Mouse (Mus musculus) kidney, embryonic 15.5 days (tissue): ENCODE results near the gene Ptges2. TPM values are rescaled to one million over a fixed set of nuclear protein-coding genes. Genes with fewer than 3 reads are reported as not detected.

Experiments
- ATAC-seq: fragments of 200-750 bp; cut with Nextera tagmentation; replicated peaks from 2 replicates; pipeline ENCODE4 v1.8.0; 2017; ENCODE audit warnings: moderate TSS enrichment; ENCODE audit not compliant: low FRiP score
- H3K27ac ChIP-seq: fragments of 300-500 bp; sonication (generic); 2 replicates; pipeline ENCODE4 v1.5.1; 2015; ENCODE audit warnings: mild to moderate bottlenecking, inconsistent platforms
- H3K27me3 ChIP-seq: fragments of 300-500 bp; sonication (generic); 2 replicates; pipeline ENCODE4 v1.6.1; 2015; ENCODE audit warnings: inconsistent platforms
- H3K36me3 ChIP-seq: fragments of 300-500 bp; sonication (generic); 2 replicates; pipeline ENCODE4 v1.6.1; 2015; ENCODE audit warnings: inconsistent platforms
- H3K4me1 ChIP-seq: fragments of 300-500 bp; sonication (generic); 2 replicates; pipeline ENCODE4 v1.6.1; 2015; ENCODE audit warnings: inconsistent platforms
- H3K4me2 ChIP-seq: fragments of 300-500 bp; sonication (generic); 2 replicates; pipeline ENCODE4 v1.6.1; 2015; ENCODE audit warnings: moderate library complexity, mild to moderate bottlenecking, inconsistent platforms
- H3K4me3 ChIP-seq: fragments of 300-500 bp; sonication (generic); replicated peaks from 2 replicates; pipeline ENCODE4 v1.5.1; 2015; ENCODE audit warnings: mild to moderate bottlenecking, inconsistent platforms
- H3K9ac ChIP-seq: fragments of 300-500 bp; sonication (generic); 2 replicates; pipeline ENCODE4 v1.6.1; 2015; ENCODE audit warnings: mild to moderate bottlenecking, inconsistent platforms
- H3K9me3 ChIP-seq: fragments of 300-500 bp; sonication (generic); replicated peaks from 2 replicates; pipeline ENCODE4 v1.6.1; 2016; ENCODE audit warnings: inconsistent platforms
- WGBS: fragments of 180-500 bp; shearing (Covaris S2); methylation state at CpG from one replicate; pipeline ENCODE4 v1.1.7; 2015; ENCODE audit warnings: mixed read lengths; 5-methylcytosine and 5-hydroxymethylcytosine counted together
- polyA plus RNA-seq: library from polyadenylated mRNA; unstranded; fragments of >200 nt; fragmentation: Nextera tagmentation; extraction: Ambion mirVana; gene quantifications from 2 replicates; pipeline ENCODE4 v1.2.1, GENCODE M21; 2015

Ptges2 gene
- polyA plus RNA-seq, 1 experiment from 2014 or later = 31.2 TPM

GRCm38 (mm10) chr2:32450881-32451844 lies 55.5 kb downstream of the Ptges2 start, which contains the start of gene Slc25a25:
Gene Slc25a25, minus strand, starts transcription at chr2:32451445.
- WGBS = under 1% methylated on average over 94 of the region's 103 CpGs
- H3K9ac ChIP-seq = peak within 1 kb of the TSS; percentile 76
- peak within 1 kb of the TSS; percentile 99 for H3K27ac ChIP-seq
- no peaks in the 10 kb centered on the region for H3K27me3 ChIP-seq
- peaks cover 54% of the 10 kb centered on the region for H3K4me1 ChIP-seq
- H3K9me3 ChIP-seq = no peaks in the 10 kb centered on the region
- H3K4me2 ChIP-seq = peak within 1 kb of the TSS; percentile 91
- peak within 1 kb of the TSS; percentile 85 for H3K4me3 ChIP-seq
- peak; percentile 92 for ATAC-seq
- peaks cover 13% of the 10 kb centered on the region for H3K36me3 ChIP-seq

- peak overlapping the region; percentile 85 for H3K4me3 ChIP-seq
Measured at GRCm38 (mm10) chr2:32451870-32452372, 56.2 kb downstream of the Ptges2 start.

GRCm38 (mm10) chr2:32452441-32452971 lies 56.8 kb downstream of the Ptges2 start:
- Histone ChIP-seq H3K27me3 (no peaks in the 10 kb centered on the region), H3K27ac (peak overlapping the region; percentile 74), H3K9me3 (no peaks in the 10 kb centered on the region), H3K4me2 (peak overlapping the region; percentile 91), H3K4me3 (peak overlapping the region; percentile 85), H3K36me3 (peaks cover 18% of the 10 kb centered on the region), H3K4me1 (peaks cover 45% of the 10 kb centered on the region), H3K9ac (no peak overlapping the region)
- ATAC-seq = no peak
- 95% methylated on average over 16 of the region's 16 CpGs for WGBS

More at GRCm38 (mm10) chr2:32451870-32452372, 56.2 kb downstream of the Ptges2 start:
- Histone ChIP-seq H3K4me1 (peaks cover 50% of the 10 kb centered on the region), H3K27ac (peak overlapping the region; percentile 99), H3K36me3 (peaks cover 18% of the 10 kb centered on the region), H3K9me3 (no peaks in the 10 kb centered on the region), H3K27me3 (no peaks in the 10 kb centered on the region), H3K4me2 (peak overlapping the region; percentile 91), H3K9ac (peak overlapping the region; percentile 46; the same call in 1 of the 2 replicates)
- ATAC-seq = peak; percentile 96
- 0% methylated on average over 25 of the region's 25 CpGs for WGBS

- ATAC-seq = no peak
- 84% methylated on average over 5 of the region's 5 CpGs for WGBS
- Histone ChIP-seq H3K27ac (no peak overlapping the region), H3K4me3 (no peak overlapping the region), H3K9ac (no peak overlapping the region), H3K4me2 (no peak overlapping the region), H3K4me1 (peaks cover 36% of the 10 kb centered on the region), H3K36me3 (peaks cover 18% of the 10 kb centered on the region), H3K9me3 (no peaks in the 10 kb centered on the region), H3K27me3 (no peaks in the 10 kb centered on the region)
Measured at GRCm38 (mm10) chr2:32453641-32454303, 58.1 kb downstream of the Ptges2 start.

GRCm38 (mm10) chr2:32454633-32455032 lies 58.9 kb downstream of the Ptges2 start:
- peaks cover 18% of the 10 kb centered on the region for H3K36me3 ChIP-seq
- ATAC-seq = no peak
- peaks cover 36% of the 10 kb centered on the region for H3K4me1 ChIP-seq
- H3K27ac ChIP-seq = no peak overlapping the region
- no peaks in the 10 kb centered on the region for H3K9me3 ChIP-seq
- H3K4me2 ChIP-seq = no peak overlapping the region
- WGBS = 64% methylated on average over 10 of the region's 10 CpGs
- no peak overlapping the region for H3K9ac ChIP-seq
- no peak overlapping the region for H3K4me3 ChIP-seq
- H3K27me3 ChIP-seq = no peaks in the 10 kb centered on the region

- WGBS = 89% methylated on average over 8 of the region's 8 CpGs
- Histone ChIP-seq H3K36me3 (peaks cover 18% of the 10 kb centered on the region), H3K27ac (no peak overlapping the region), H3K4me1 (peaks cover 33% of the 10 kb centered on the region), H3K4me2 (no peak overlapping the region), H3K27me3 (no peaks in the 10 kb centered on the region), H3K9ac (no peak overlapping the region), H3K9me3 (no peaks in the 10 kb centered on the region), H3K4me3 (no peak overlapping the region)
- no peak for ATAC-seq
Measured at GRCm38 (mm10) chr2:32455101-32455500, 59.4 kb downstream of the Ptges2 start.

Other genes starting within 250 kb of the Ptges2 start
- 49.2 and 49.7 TPM in 2 replicates for gene Prrc2b, start 244.8 kb upstream of the Ptges2 start, polyA plus RNA-seq
- gene Pomt1, start 159.3 kb upstream of the Ptges2 start, polyA plus RNA-seq = 28.7 and 31.6 TPM in 2 replicates
- gene Uck1, start 135.7 kb upstream of the Ptges2 start, polyA plus RNA-seq = 72.2 and 74.5 TPM in 2 replicates
- gene Golga2, start 108.5 kb upstream of the Ptges2 start, polyA plus RNA-seq = 23.0 and 27.3 TPM in 2 replicates
- gene Swi5, start 107.8 kb upstream of the Ptges2 start, polyA plus RNA-seq = 419 and 447 TPM in 2 replicates
- 48.7 and 56.6 TPM in 2 replicates for gene Ciz1, start 43.6 kb upstream of the Ptges2 start, polyA plus RNA-seq
- 6.3 and 7.9 TPM in 2 replicates for gene Dnm1, start 42.6 kb upstream of the Ptges2 start, polyA plus RNA-seq
- gene 1110008P14Rik, start 14.0 kb upstream of the Ptges2 start, polyA plus RNA-seq = 47.1 and 52.1 TPM in 2 replicates
- gene Lcn2, start 7.6 kb upstream of the Ptges2 start, polyA plus RNA-seq = 6.8 and 9.1 TPM in 2 replicates
- gene Naif1, start 54.6 kb downstream of the Ptges2 start, polyA plus RNA-seq = 6.3 and 6.8 TPM in 2 replicates
- gene Slc25a25, start 55.5 kb downstream of the Ptges2 start, polyA plus RNA-seq = 20.4 and 20.7 TPM in 2 replicates
- gene Fam102a, start 139.4 kb downstream of the Ptges2 start, polyA plus RNA-seq = 14.5 and 15.0 TPM in 2 replicates
- 103 and 107 TPM in 2 replicates for gene Dpm2, start 175.0 kb downstream of the Ptges2 start, polyA plus RNA-seq
- 2.0 and 2.7 TPM in 2 replicates for gene Pip5kl1, start 178.9 kb downstream of the Ptges2 start, polyA plus RNA-seq
- 0.10 and 0.17 TPM in 2 replicates for gene 9430097D07Rik, start 179.8 kb downstream of the Ptges2 start, polyA plus RNA-seq
- gene St6galnac4, start 191.2 kb downstream of the Ptges2 start, polyA plus RNA-seq = 22.3 and 23.2 TPM in 2 replicates
- 17.0 and 17.6 TPM in 2 replicates for gene St6galnac6, start 203.8 kb downstream of the Ptges2 start, polyA plus RNA-seq
- gene Ak1, start 225.9 kb downstream of the Ptges2 start, polyA plus RNA-seq = 32.6 and 34.4 TPM in 2 replicates